Mouse (Mus musculus) G1E (cell line): ENCODE measurements at regions not wholly inside any gene's neighbourhood (a gene's known extent, or its start where the extent isn't known, plus 50 kb on each side); places are given as distances from the start of the nearest gene placed in this dataset.

Experiments
- ATAC-seq: 2 replicates; pipeline ENCODE4 v1.8.0; 2016; ENCODE audit warnings: mild to moderate bottlenecking; ENCODE audit not compliant: insufficient number of reproducible peaks, poor library complexity, low FRiP score, severe bottlenecking; ENCODE audit errors: extremely low read depth
- DNase-seq: peaks from one replicate; pipeline ENCODE4 v3.0.0; 2012; ENCODE audit warnings: low spot score
- H3K27me3 ChIP-seq: 2 replicates; pipeline ENCODE4 v1.6.1; 2012; ENCODE audit warnings: mild to moderate bottlenecking, low read length, inconsistent platforms; ENCODE audit not compliant: insufficient read depth
- H3K36me3 ChIP-seq: replicated peaks from 2 replicates; pipeline ENCODE3; 2012; ENCODE audit warnings: mild to moderate bottlenecking, inconsistent platforms
- H3K4me1 ChIP-seq: 2 replicates; pipeline ENCODE4 v1.6.1; 2012; ENCODE audit warnings: low read depth, low read length, inconsistent platforms, mixed read lengths; ENCODE audit not compliant: insufficient read depth
- H3K4me3 ChIP-seq: 2 replicates; pipeline ENCODE4 v1.5.1; 2012; ENCODE audit warnings: low read depth, mild to moderate bottlenecking, inconsistent platforms, low read length, moderate library complexity, mixed read lengths
- H3K9me3 ChIP-seq: replicated peaks from 2 replicates; pipeline ENCODE4 v1.6.1; 2012; ENCODE audit warnings: inconsistent platforms
- CTCF ChIP-seq: IDR thresholded peaks from 2 replicates; pipeline ENCODE4 v1.5.1; 2012; ENCODE audit warnings: low read depth, low read length, inconsistent platforms, mixed read lengths
- GATA1 ChIP-seq: IDR thresholded peaks from 2 replicates; pipeline ENCODE4 v1.6.1; 2012; ENCODE audit warnings: borderline replicate concordance, low read length, inconsistent platforms, mixed read lengths
- GATA2 ChIP-seq: IDR thresholded peaks from 2 replicates; pipeline ENCODE4 v1.6.1; 2012; ENCODE audit warnings: low read depth, low read length, inconsistent platforms, borderline replicate concordance
- POLR2AphosphoS5 ChIP-seq: IDR thresholded peaks from 2 replicates; pipeline ENCODE4 v1.6.1; 2012; ENCODE audit warnings: low read depth, low read length, inconsistent platforms; ENCODE audit not compliant: insufficient replicate concordance
- TAL1 ChIP-seq: conservative IDR thresholded peaks from 2 replicates; pipeline ENCODE4 v1.6.1; 2012; ENCODE audit warnings: low read depth, low read length, inconsistent platforms, mixed read lengths

DNA sequence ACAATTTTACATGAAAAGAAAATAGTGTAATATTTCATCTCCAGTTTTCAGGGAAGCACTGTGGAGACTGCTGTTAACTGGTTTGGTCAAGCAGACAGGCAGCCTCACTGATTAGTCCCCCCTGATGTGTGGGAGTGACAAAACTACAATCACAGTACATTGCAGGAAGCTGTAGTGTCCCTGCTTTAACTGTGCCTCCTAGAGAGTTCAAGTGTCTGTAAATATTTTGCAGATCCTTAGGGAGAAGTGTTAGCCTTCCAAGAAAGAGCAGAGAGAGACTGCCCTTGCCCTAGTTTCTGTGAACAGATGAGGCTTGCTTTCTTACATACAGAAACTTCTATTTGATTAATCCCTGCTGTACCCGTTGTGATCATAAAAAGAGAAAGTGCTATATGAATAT, 617.2 kb upstream of the Agtr1b start:
- H3K27me3 ChIP-seq: no peaks in the 10 kb centered on the region
- TF ChIP-seq POLR2AphosphoS5 (no peak), TAL1 (no peak), GATA2 (no peak), CTCF (no peak), GATA1 (no peak)

DNA sequence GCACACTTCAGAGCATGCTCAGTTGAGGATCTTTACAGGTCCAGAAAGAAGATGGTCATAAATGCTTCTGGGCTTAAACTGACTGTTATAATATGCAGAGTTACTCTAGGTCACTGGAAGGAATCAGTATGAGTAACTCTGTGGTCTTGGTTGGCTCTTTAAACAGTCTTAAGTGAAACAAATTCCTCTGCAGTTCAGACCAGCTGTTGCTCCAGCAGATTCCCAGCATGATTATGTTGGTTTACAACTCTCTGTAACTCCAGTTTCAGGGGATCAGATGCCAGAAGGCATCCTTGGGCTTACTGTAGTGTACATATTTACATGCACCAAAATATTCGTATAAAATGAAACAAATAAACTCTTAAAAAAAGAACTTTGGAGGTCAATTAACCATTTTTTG, 606.1 kb upstream of the Agtr1b start:
- Histone ChIP-seq H3K9me3 (no peaks in the 10 kb centered on the region), H3K4me1 (no peaks in the 10 kb centered on the region), H3K4me3 (no peak overlapping the region), H3K27me3 (no peaks in the 10 kb centered on the region), H3K36me3 (no peaks in the 10 kb centered on the region)
- TF ChIP-seq GATA1 (no peak), POLR2AphosphoS5 (no peak)
- ATAC-seq (no peak), DNase-seq (no peak)

More for the DNA sequence above, 617.2 kb upstream of the Agtr1b start:
- H3K36me3 ChIP-seq: no peaks in the 10 kb centered on the region
- H3K4me3 ChIP-seq: no peak overlapping the region
- no peaks in the 10 kb centered on the region for H3K4me1 ChIP-seq
- ATAC-seq (no peak), DNase-seq (no peak)
- no peaks in the 10 kb centered on the region for H3K9me3 ChIP-seq
